Mouse (Mus musculus): Measurements from ENCODE around the gene Ccp110. TPM values are rescaled to one million over a fixed set of nuclear protein-coding genes. Genes with fewer than 3 reads are reported as not detected.

Ccp110 gene
- polyA plus RNA-seq, 1 experiment, result 3.8 TPM

- peaks cover 24% of the 10 kb centered on the region for H3K79me2 ChIP-seq (ENCODE audit: control insufficient read depth, insufficient read depth)
- peaks cover 7% of the 10 kb centered on the region for H3K79me3 ChIP-seq (ENCODE audit: low read depth)
- H3ac ChIP-seq (ENCODE audit: control insufficient read depth, insufficient read length, low read depth), result no peak overlapping the region
- H3K4me3 ChIP-seq (ENCODE audit: insufficient read depth, poor library complexity, severe bottlenecking), result no peak overlapping the region
- TF ChIP-seq MYOG (IDR thresholded peaks at IDR 0.05; ENCODE audit: control insufficient read depth, extremely low read depth, insufficient read length) (no peak), CEBPB (IDR thresholded peaks at IDR 0.05; ENCODE audit: low read depth) (no peak), USF1 (IDR thresholded peaks at IDR 0.05; ENCODE audit: low read depth) (no peak), MAX (IDR thresholded peaks at IDR 0.05) (no peak), FOSL1 (IDR thresholded peaks at IDR 0.05; ENCODE audit: insufficient read depth, low read length, poor library complexity, severe bottlenecking) (no peak), CTCF (IDR thresholded peaks at IDR 0.05; ENCODE audit: control insufficient read depth, insufficient read depth, insufficient read length) (no peak), MYOD1 (IDR thresholded peaks at IDR 0.05; ENCODE audit: control insufficient read depth, insufficient read length, low read depth) (no peak)
- H3K27me3 ChIP-seq (ENCODE audit: control insufficient read depth, insufficient read depth, insufficient read length), result no peaks in the 10 kb centered on the region
- no peaks in the 10 kb centered on the region for H3K36me3 ChIP-seq (ENCODE audit: control insufficient read depth, insufficient read depth)
Measured at GRCm38 (mm10) chr7:118708002-118708401, 4.3 kb upstream of the Ccp110 start.

DNA sequence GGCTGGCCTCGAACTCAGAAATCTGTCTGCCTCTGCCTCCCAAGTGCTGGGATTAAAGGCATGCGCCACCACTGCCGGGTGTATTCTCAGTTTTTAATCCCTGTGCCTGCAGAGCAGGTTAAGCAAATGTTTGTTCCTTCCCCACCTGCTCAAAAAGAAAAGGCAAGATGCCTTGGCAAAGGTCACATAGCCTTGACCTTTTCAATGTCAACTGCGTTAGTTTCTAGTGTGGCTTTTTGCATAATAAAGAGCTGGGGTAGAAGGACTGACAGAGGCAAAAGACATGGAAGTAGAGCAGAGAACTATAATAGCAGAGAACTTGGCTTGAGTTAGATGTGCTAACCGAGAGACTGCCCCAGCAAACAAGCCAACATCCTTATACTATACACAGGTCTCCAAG is 1.6 kb upstream of the Ccp110 start:
- Histone ChIP-seq H3ac (ENCODE audit: control insufficient read depth, insufficient read length, low read depth) (no peak overlapping the region), H3K4me3 (ENCODE audit: insufficient read depth, poor library complexity, severe bottlenecking) (no peak overlapping the region), H3K36me3 (ENCODE audit: control insufficient read depth, insufficient read depth) (peaks cover 11% of the 10 kb centered on the region), H3K79me2 (ENCODE audit: control insufficient read depth, insufficient read depth) (peaks cover 10% of the 10 kb centered on the region), H3K27me3 (ENCODE audit: control insufficient read depth, insufficient read depth, insufficient read length) (no peaks in the 10 kb centered on the region), H3K79me3 (ENCODE audit: low read depth) (peaks cover 3% of the 10 kb centered on the region)
- TF ChIP-seq FOSL1 (IDR thresholded peaks at IDR 0.05; ENCODE audit: insufficient read depth, low read length, poor library complexity, severe bottlenecking) (no peak), USF1 (IDR thresholded peaks at IDR 0.05; ENCODE audit: low read depth) (no peak), CTCF (IDR thresholded peaks at IDR 0.05; ENCODE audit: control insufficient read depth, insufficient read depth, insufficient read length) (no peak), MYOD1 (IDR thresholded peaks at IDR 0.05; ENCODE audit: control insufficient read depth, insufficient read length, low read depth) (no peak), MYOG (IDR thresholded peaks at IDR 0.05; ENCODE audit: control insufficient read depth, extremely low read depth, insufficient read length) (no peak), MAX (IDR thresholded peaks at IDR 0.05) (no peak), CEBPB (IDR thresholded peaks at IDR 0.05; ENCODE audit: low read depth) (no peak)

DNA sequence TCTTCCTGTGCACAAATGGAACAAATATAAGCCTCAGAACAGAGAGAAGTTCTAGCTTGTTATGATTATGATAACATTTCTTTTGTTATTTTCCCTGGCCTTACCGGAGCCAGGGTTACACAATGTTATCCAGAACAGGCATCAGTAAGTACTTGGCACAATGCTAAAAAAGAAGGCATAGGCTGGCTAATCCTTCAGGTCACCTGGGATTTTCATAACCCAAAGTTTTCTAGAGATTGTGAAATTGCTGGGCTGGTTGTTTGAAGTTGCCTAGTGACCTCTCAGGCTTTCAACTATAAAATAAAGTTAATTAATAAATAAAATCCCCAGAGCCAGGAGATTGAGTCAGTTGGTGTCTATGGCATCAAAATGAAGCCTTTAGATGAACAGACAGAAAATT is 2.5 kb downstream of the Ccp110 start:
- Histone ChIP-seq H3K27me3 (ENCODE audit: control insufficient read depth, insufficient read depth, insufficient read length) (no peaks in the 10 kb centered on the region), H3K4me3 (ENCODE audit: insufficient read depth, poor library complexity, severe bottlenecking) (no peak overlapping the region), H3K79me3 (ENCODE audit: low read depth) (peaks cover 3% of the 10 kb centered on the region), H3ac (ENCODE audit: control insufficient read depth, insufficient read length, low read depth) (no peak overlapping the region), H3K79me2 (ENCODE audit: control insufficient read depth, insufficient read depth) (peaks cover 10% of the 10 kb centered on the region), H3K36me3 (ENCODE audit: control insufficient read depth, insufficient read depth) (peaks cover 29% of the 10 kb centered on the region)
- TF ChIP-seq MAX (IDR thresholded peaks at IDR 0.05) (no peak), MYOG (IDR thresholded peaks at IDR 0.05; ENCODE audit: control insufficient read depth, extremely low read depth, insufficient read length) (no peak), CTCF (IDR thresholded peaks at IDR 0.05; ENCODE audit: control insufficient read depth, insufficient read depth, insufficient read length) (no peak), MYOD1 (IDR thresholded peaks at IDR 0.05; ENCODE audit: control insufficient read depth, insufficient read length, low read depth) (no peak), CEBPB (IDR thresholded peaks at IDR 0.05; ENCODE audit: low read depth) (no peak), USF1 (IDR thresholded peaks at IDR 0.05; ENCODE audit: low read depth) (no peak), FOSL1 (IDR thresholded peaks at IDR 0.05; ENCODE audit: insufficient read depth, low read length, poor library complexity, severe bottlenecking) (no peak)

- no peak overlapping the region for H3ac ChIP-seq (ENCODE audit: control insufficient read depth, insufficient read length, low read depth)
- TF ChIP-seq USF1 (IDR thresholded peaks at IDR 0.05; ENCODE audit: low read depth) (no peak), MYOG (IDR thresholded peaks at IDR 0.05; ENCODE audit: control insufficient read depth, extremely low read depth, insufficient read length) (no peak), CTCF (IDR thresholded peaks at IDR 0.05; ENCODE audit: control insufficient read depth, insufficient read depth, insufficient read length) (no peak), MYOD1 (IDR thresholded peaks at IDR 0.05; ENCODE audit: control insufficient read depth, insufficient read length, low read depth) (no peak), CEBPB (IDR thresholded peaks at IDR 0.05; ENCODE audit: low read depth) (no peak), FOSL1 (IDR thresholded peaks at IDR 0.05; ENCODE audit: insufficient read depth, low read length, poor library complexity, severe bottlenecking) (no peak), MAX (IDR thresholded peaks at IDR 0.05) (no peak)
- H3K79me3 ChIP-seq (ENCODE audit: low read depth), result peaks cover under 1% of the 10 kb centered on the region
- peaks cover 44% of the 10 kb centered on the region for H3K36me3 ChIP-seq (ENCODE audit: control insufficient read depth, insufficient read depth)
- H3K79me2 ChIP-seq (ENCODE audit: control insufficient read depth, insufficient read depth), result peaks cover 7% of the 10 kb centered on the region
- H3K27me3 ChIP-seq (ENCODE audit: control insufficient read depth, insufficient read depth, insufficient read length), result no peaks in the 10 kb centered on the region
- no peak overlapping the region for H3K4me3 ChIP-seq (ENCODE audit: insufficient read depth, poor library complexity, severe bottlenecking)
Measured at GRCm38 (mm10) chr7:118718066-118718465, 5.7 kb downstream of the Ccp110 start.

DNA sequence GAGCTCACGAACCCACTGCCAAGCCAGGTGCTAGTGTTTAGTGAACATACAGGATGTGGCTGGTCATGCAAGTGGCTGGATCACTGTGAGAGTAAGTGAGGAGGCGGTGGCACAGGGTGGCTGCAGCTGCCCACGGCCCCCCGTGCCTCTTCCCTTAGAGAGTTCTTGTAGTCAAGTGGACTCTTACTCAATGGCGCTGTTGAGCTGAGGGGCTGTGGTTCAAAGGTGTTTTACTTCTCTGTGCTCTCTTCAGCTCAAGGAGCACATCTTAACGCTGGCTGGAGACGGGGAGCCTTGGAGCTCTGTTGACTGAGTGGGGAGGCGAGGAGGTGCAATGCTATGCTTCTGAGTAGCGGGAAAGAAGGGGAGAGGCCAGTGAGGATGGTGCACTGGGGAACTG is 11.6 kb downstream of the Ccp110 start:
- Histone ChIP-seq H3K27me3 (ENCODE audit: control insufficient read depth, insufficient read depth, insufficient read length) (no peaks in the 10 kb centered on the region), H3K79me2 (ENCODE audit: control insufficient read depth, insufficient read depth) (no peaks in the 10 kb centered on the region), H3K36me3 (ENCODE audit: control insufficient read depth, insufficient read depth) (peaks cover 25% of the 10 kb centered on the region), H3ac (ENCODE audit: control insufficient read depth, insufficient read length, low read depth) (no peak overlapping the region), H3K4me3 (ENCODE audit: insufficient read depth, poor library complexity, severe bottlenecking) (no peak overlapping the region), H3K79me3 (ENCODE audit: low read depth) (no peaks in the 10 kb centered on the region)
- TF ChIP-seq MAX (IDR thresholded peaks at IDR 0.05), result no peak
- no peak for TF ChIP-seq CTCF (IDR thresholded peaks at IDR 0.05; ENCODE audit: control insufficient read depth, insufficient read depth, insufficient read length)
- no peak for TF ChIP-seq MYOD1 (IDR thresholded peaks at IDR 0.05; ENCODE audit: control insufficient read depth, insufficient read length, low read depth)
- TF ChIP-seq CEBPB (IDR thresholded peaks at IDR 0.05; ENCODE audit: low read depth), result no peak
- no peak for TF ChIP-seq MYOG (IDR thresholded peaks at IDR 0.05; ENCODE audit: control insufficient read depth, extremely low read depth, insufficient read length)
- no peak for TF ChIP-seq FOSL1 (IDR thresholded peaks at IDR 0.05; ENCODE audit: insufficient read depth, low read length, poor library complexity, severe bottlenecking)
- no peak for TF ChIP-seq USF1 (IDR thresholded peaks at IDR 0.05; ENCODE audit: low read depth)

- H3K4me3 ChIP-seq (ENCODE audit: insufficient read depth, poor library complexity, severe bottlenecking), result no peak overlapping the region
- peaks cover 30% of the 10 kb centered on the region for H3K36me3 ChIP-seq (ENCODE audit: control insufficient read depth, insufficient read depth)
- H3K27me3 ChIP-seq (ENCODE audit: control insufficient read depth, insufficient read depth, insufficient read length), result no peaks in the 10 kb centered on the region
- H3K79me3 ChIP-seq (ENCODE audit: low read depth), result no peaks in the 10 kb centered on the region
- H3ac ChIP-seq (ENCODE audit: control insufficient read depth, insufficient read length, low read depth), result no peak overlapping the region
- TF ChIP-seq MYOD1 (IDR thresholded peaks at IDR 0.05; ENCODE audit: control insufficient read depth, insufficient read length, low read depth), result no peak
- TF ChIP-seq MAX (IDR thresholded peaks at IDR 0.05), result no peak
- no peak for TF ChIP-seq MYOG (IDR thresholded peaks at IDR 0.05; ENCODE audit: control insufficient read depth, extremely low read depth, insufficient read length)
- TF ChIP-seq CEBPB (IDR thresholded peaks at IDR 0.05; ENCODE audit: low read depth), result no peak
- TF ChIP-seq CTCF (IDR thresholded peaks at IDR 0.05; ENCODE audit: control insufficient read depth, insufficient read depth, insufficient read length), result no peak
- no peak for TF ChIP-seq FOSL1 (IDR thresholded peaks at IDR 0.05; ENCODE audit: insufficient read depth, low read length, poor library complexity, severe bottlenecking)
- no peak for TF ChIP-seq USF1 (IDR thresholded peaks at IDR 0.05; ENCODE audit: low read depth)
- no peaks in the 10 kb centered on the region for H3K79me2 ChIP-seq (ENCODE audit: control insufficient read depth, insufficient read depth)
Measured at GRCm38 (mm10) chr7:118725459-118725858, 13.1 kb downstream of the Ccp110 start.

Data from C2C12 (cell line).